Mouse (Mus musculus) liver, embryonic 16.5 days (tissue): ENCODE data around the gene Adamts10. TPM values are rescaled to one million over a fixed set of nuclear protein-coding genes. Genes with fewer than 3 reads are reported as not detected.

ENCODE experiments used
- ATAC-seq: fragments of 200-750 bp; cut with Nextera tagmentation; 2 replicates; pipeline ENCODE4 v1.8.0; 2017; ENCODE audit warnings: low read depth, mild to moderate bottlenecking, moderate number of reproducible peaks, moderate library complexity
- H3K27ac ChIP-seq: fragments of 300-500 bp; sonication (generic); 2 replicates; pipeline ENCODE4 v1.5.1; 2014; ENCODE audit warnings: mild to moderate bottlenecking, low read length
- H3K27me3 ChIP-seq: fragments of 300-500 bp; sonication (generic); 2 replicates; pipeline ENCODE4 v1.6.1; 2014; ENCODE audit warnings: low read depth, low read length, mixed read lengths; ENCODE audit not compliant: control insufficient read depth, insufficient read depth
- H3K36me3 ChIP-seq: fragments of 300-500 bp; sonication (generic); 2 replicates; pipeline ENCODE4 v1.6.1; 2014; ENCODE audit warnings: mild to moderate bottlenecking; ENCODE audit not compliant: control insufficient read depth, insufficient read depth
- H3K4me1 ChIP-seq: fragments of 300-500 bp; sonication (generic); 2 replicates; pipeline ENCODE4 v1.6.1; 2014; ENCODE audit warnings: low read depth, low read length, mixed read lengths; ENCODE audit not compliant: control insufficient read depth
- H3K4me2 ChIP-seq: fragments of 300-500 bp; sonication (generic); 2 replicates; pipeline ENCODE4 v1.6.1; 2014; ENCODE audit warnings: low read depth, low read length, mixed read lengths
- H3K4me3 ChIP-seq: fragments of 300-500 bp; sonication (generic); 2 replicates; pipeline ENCODE4 v1.5.1; 2014; ENCODE audit warnings: low read depth, mild to moderate bottlenecking, low read length
- H3K9ac ChIP-seq: fragments of 300-500 bp; sonication (generic); 2 replicates; pipeline ENCODE4 v1.6.1; 2014; ENCODE audit warnings: low read depth, low read length
- H3K9me3 ChIP-seq: fragments of 300-500 bp; sonication (generic); replicated peaks from 2 replicates; pipeline ENCODE4 v1.6.1; 2016; ENCODE audit warnings: low read length; ENCODE audit not compliant: control insufficient read depth
- whole genome bisulfite sequencing: fragments of 180-500 bp; shearing (Covaris S2); extraction: QIAGEN DNeasy Blood & Tissue Kit; methylation state at CpG from one replicate; pipeline ENCODE4 v1.1.7; 2014; ENCODE audit not compliant: insufficient replicate concordance; 5-methylcytosine and 5-hydroxymethylcytosine counted together
- polyA plus RNA-seq: library from polyadenylated mRNA; unstranded; fragments of >200 nt; fragmentation: Nextera tagmentation; extraction: Ambion mirVana; gene quantifications from 2 replicates; pipeline ENCODE4 v1.2.1, GENCODE M21; 2015

Adamts10 gene
- polyA plus RNA-seq, 1 experiment from 2014 or later, result 6.6 TPM

DNA sequence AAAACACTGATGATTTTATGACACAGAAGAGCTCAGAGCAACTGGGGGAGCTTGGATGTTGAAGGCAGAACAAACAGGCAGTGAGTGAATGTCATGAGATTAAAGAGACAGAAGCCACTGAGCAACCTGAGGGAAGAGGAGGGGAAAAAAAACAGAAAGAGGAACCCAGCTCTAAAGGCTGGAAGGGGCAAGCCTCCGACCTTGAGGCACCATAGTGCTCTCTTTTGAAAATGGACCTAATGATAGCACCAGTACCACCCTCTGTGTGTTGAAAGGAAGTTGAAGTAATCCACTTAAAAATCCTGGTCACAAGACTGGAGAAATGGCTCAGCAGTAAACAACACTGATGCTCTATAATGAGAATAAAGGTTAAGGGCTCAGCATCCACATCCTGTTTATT, 40.6 kb downstream of the Adamts10 start:
- H3K4me3 ChIP-seq, result no peak overlapping the region
- no peaks in the 10 kb centered on the region for H3K4me1 ChIP-seq
- H3K9ac ChIP-seq, result no peak overlapping the region
- ATAC-seq, result no peak
- no peaks in the 10 kb centered on the region for H3K9me3 ChIP-seq
- no peak overlapping the region for H3K4me2 ChIP-seq
- H3K36me3 ChIP-seq, result no peaks in the 10 kb centered on the region
- peak overlapping the region; percentile 2; the same call in 1 of the 2 replicates for H3K27ac ChIP-seq
- H3K27me3 ChIP-seq, result no peaks in the 10 kb centered on the region
- WGBS, result 12% methylated on average over 1 of the region's 1 CpGs

DNA sequence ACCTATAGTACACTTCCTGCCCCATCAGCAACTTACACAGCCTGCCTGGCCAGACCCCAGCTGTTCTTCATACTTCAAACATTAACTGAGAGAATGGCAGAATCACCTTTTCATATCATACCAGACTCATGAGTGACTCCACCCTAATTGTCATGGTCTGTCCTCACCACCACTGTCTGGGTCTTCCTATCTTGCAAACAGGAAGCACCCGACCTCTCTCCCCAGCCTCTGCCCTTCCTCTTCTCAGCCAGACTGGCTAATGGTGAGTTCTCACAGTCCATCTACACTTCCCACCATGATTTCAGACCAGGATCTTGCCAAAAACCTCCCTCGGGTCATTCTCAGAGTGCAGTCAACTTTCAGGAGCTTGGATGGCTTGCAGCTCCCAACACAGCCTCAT, 42.2 kb downstream of the Adamts10 start:
- 12% methylated on average over 2 of the region's 2 CpGs for WGBS
- H3K27ac ChIP-seq, result 0 out of 2 replicates have a peak overlapping the region, but pooled peaks have one; percentile 4
- no peak for ATAC-seq

DNA sequence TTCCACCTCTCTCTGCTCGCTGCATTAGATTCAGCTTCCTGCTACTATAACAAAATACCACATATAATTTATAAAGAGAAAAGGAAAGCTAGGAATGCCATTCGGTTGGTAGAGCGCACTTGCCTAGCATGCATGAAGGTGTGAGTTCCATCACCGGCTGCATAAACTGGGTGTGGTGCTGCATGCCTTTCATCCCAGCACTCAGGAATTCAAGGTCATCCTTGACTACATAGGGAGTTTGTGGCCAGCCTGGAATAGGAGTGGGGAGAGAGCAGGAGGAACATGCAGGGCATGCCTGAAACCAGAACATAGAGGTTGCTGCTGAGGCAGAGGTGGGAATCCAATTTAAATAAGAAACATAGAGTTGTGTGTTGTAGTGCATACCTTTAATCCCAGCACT, 60.1 kb downstream of the Adamts10 start:
- Histone ChIP-seq H3K9me3 (no peaks in the 10 kb centered on the region), H3K4me2 (no peak overlapping the region), H3K4me1 (no peaks in the 10 kb centered on the region), H3K27me3 (no peaks in the 10 kb centered on the region), H3K9ac (no peak overlapping the region), H3K36me3 (no peaks in the 10 kb centered on the region), H3K27ac (no peak overlapping the region), H3K4me3 (no peak overlapping the region)
- ATAC-seq, result no peak
- WGBS, result 72% methylated on average over 4 of the region's 4 CpGs

More for the DNA sequence above, 42.2 kb downstream of the Adamts10 start:
- Histone ChIP-seq H3K4me1 (no peaks in the 10 kb centered on the region), H3K9me3 (no peaks in the 10 kb centered on the region), H3K4me3 (no peak overlapping the region), H3K27me3 (no peaks in the 10 kb centered on the region), H3K9ac (no peak overlapping the region), H3K4me2 (no peak overlapping the region), H3K36me3 (no peaks in the 10 kb centered on the region)

DNA sequence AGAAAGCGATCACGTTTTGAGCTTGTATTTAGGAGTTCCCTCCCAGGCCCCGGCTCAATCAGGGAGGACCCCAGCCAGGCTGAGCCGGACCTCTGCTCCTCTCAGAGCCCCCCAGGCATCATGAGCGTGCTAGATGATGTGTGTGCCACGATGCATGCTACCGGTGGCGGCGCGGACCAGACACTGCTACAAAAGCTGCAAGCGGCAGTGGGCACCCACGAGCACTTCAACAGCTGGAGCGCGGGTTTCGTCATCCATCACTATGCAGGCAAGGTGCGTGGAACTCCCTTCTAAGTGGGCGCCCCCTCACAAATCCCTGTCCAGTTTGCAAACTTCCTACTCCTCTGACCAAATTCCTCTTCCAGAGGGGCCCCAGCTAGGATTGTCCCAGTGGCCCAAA, 62.0 kb downstream of the Adamts10 start:
- Histone ChIP-seq H3K27ac (no peak overlapping the region), H3K36me3 (no peaks in the 10 kb centered on the region), H3K4me1 (no peaks in the 10 kb centered on the region), H3K9ac (no peak overlapping the region), H3K4me2 (no peak overlapping the region), H3K4me3 (no peak overlapping the region), H3K27me3 (no peaks in the 10 kb centered on the region), H3K9me3 (no peaks in the 10 kb centered on the region)
- WGBS, result 73% methylated on average over 17 of the region's 17 CpGs
- ATAC-seq, result no peak

DNA sequence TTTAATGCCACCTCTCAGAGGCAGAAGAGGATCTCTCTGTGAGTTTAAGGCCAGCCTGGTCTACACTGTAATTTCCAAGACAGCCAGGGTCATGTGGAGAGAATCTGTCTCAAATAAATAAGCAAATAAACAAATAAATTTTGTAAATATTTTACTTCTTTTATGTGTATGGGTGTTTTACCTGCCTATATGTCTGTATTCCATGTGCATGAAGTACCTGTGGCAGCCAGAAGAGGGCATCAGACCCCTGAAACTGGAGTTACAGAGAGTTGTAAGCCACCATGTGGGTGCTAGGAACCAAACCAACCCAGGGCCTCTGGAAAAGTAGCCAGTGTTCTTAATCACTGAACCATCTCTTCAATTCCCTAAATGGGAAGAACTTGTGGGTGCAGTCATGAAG, 73.3 kb downstream of the Adamts10 start:
- Histone ChIP-seq H3K4me1 (no peaks in the 10 kb centered on the region), H3K36me3 (no peaks in the 10 kb centered on the region; the same call in 1 of the 2 replicates), H3K27me3 (no peaks in the 10 kb centered on the region), H3K9ac (no peak overlapping the region), H3K4me3 (no peak overlapping the region), H3K9me3 (0 out of 2 replicates have a peak, but pooled peaks cover 2% of the 10 kb centered on the region), H3K4me2 (no peak overlapping the region), H3K27ac (no peak overlapping the region)
- ATAC-seq, result no peak

DNA sequence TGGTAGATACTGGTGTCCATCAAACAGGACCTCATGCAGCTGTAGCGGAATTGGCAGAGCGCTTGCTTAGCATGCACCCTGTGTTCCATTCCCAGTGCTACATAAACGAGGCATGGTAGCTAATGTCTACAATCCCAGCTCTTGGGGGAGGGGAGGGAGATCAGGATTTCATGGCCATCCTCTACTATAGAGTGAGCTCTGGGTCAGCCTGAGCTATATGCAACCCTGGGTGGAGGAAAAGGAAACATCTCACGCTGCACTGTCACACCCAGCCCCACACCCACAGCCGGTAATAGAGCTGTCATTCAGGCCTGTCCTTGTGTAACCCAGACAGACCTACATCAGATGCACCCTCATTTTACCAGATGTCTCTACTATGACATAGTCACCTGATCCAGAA, 74.5 kb downstream of the Adamts10 start:
- H3K9me3 ChIP-seq, result 0 out of 2 replicates have a peak, but pooled peaks cover 2% of the 10 kb centered on the region
- no peak overlapping the region for H3K27ac ChIP-seq
- H3K4me3 ChIP-seq, result no peak overlapping the region
- 75% methylated on average over 5 of the region's 5 CpGs for WGBS
- no peak overlapping the region for H3K4me2 ChIP-seq
- H3K4me1 ChIP-seq, result no peaks in the 10 kb centered on the region
- H3K27me3 ChIP-seq, result no peaks in the 10 kb centered on the region
- no peak for ATAC-seq
- no peak overlapping the region for H3K9ac ChIP-seq
- no peaks in the 10 kb centered on the region; the same call in 1 of the 2 replicates for H3K36me3 ChIP-seq

DNA sequence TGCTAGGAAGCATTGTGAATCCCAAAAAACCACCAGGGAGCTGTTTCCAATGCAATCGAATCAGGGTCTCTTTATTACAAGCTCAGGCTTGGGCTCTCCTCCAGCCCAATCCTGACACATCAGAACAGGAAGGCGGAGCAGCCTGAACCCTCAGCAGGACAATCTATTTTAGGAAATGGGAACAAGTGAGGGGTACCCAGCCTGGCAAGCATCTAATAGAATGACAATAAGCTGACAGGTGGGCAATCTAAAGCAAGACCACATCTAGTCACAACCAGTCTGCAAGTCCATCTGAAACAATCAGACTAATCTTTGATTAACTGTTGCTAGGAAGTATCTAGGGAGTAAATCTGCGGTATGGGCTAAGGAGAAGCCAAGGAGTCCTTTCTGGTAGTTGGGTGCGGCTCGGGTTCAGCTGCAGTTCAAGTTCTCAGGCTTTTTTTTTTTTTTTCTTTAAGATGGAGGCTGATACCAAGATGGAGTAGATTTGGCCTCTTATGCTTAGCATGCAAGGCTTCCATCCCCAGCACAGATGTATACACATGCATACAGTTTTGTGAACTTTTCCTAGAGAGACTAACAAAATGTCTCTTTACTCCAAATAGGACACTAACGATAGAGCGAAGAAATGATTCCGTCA, 76.0 kb downstream of the Adamts10 start:
- H3K36me3 ChIP-seq, result no peaks in the 10 kb centered on the region; the same call in 1 of the 2 replicates
- no peaks in the 10 kb centered on the region for H3K4me1 ChIP-seq
- 0 out of 2 replicates have a peak, but pooled peaks cover 2% of the 10 kb centered on the region for H3K9me3 ChIP-seq
- H3K9ac ChIP-seq, result no peak overlapping the region
- WGBS, result 74% methylated on average over 8 of the region's 8 CpGs
- H3K4me3 ChIP-seq, result no peak overlapping the region
- no peak overlapping the region for H3K4me2 ChIP-seq
- ATAC-seq, result no peak
- H3K27ac ChIP-seq, result no peak overlapping the region
- no peaks in the 10 kb centered on the region for H3K27me3 ChIP-seq

DNA sequence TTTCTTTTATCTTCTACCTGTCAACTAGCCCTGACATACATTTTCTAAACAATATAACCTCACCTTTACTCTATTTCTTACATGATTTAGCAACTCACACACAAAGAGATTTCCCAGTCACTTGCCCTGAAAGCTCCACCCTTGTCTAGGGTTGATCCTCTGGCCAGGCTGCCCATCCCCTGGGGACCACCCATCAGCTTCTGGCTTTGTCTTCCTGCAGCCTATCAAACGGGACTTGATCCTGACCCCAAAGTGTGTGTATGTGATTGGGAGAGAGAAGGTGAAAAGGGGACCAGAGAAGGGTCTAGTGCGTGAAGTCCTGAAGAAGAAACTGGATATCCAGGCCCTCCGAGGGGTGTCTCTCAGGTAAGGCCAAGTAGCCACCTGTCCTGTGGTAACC, 76.8 kb downstream of the Adamts10 start:
- WGBS, result 64% methylated on average over 3 of the region's 3 CpGs
- no peaks in the 10 kb centered on the region for H3K4me1 ChIP-seq
- no peak overlapping the region for H3K9ac ChIP-seq
- H3K36me3 ChIP-seq, result no peaks in the 10 kb centered on the region; the same call in 1 of the 2 replicates
- H3K4me3 ChIP-seq, result no peak overlapping the region
- ATAC-seq, result no peak
- H3K27me3 ChIP-seq, result no peaks in the 10 kb centered on the region
- no peak overlapping the region for H3K27ac ChIP-seq
- no peak overlapping the region for H3K4me2 ChIP-seq
- H3K9me3 ChIP-seq, result 0 out of 2 replicates have a peak, but pooled peaks cover 2% of the 10 kb centered on the region

DNA sequence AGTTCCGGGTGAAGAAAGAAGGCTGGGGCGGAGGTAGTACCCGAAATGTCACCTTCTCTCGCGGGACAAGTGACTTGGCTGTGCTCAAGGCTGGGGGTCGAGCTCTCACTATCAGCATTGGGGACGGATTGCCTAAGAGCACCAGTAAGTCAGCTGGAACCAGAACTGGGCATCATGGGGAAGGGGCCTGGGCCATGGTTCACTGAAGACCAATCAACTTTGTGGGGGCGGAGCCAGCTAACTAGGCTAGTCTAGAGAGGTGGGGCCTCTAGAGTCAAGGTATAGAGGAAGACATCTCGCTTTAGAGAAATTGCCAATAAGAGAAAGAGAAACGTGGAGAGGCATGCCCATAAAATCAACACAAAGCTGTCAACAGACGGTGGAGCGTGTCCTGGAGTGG, 77.9 kb downstream of the Adamts10 start:
- H3K27me3 ChIP-seq, result no peaks in the 10 kb centered on the region
- 0 out of 2 replicates have a peak, but pooled peaks cover 2% of the 10 kb centered on the region for H3K9me3 ChIP-seq
- 72% methylated on average over 12 of the region's 12 CpGs for WGBS
- no peak overlapping the region for H3K4me3 ChIP-seq
- no peak for ATAC-seq
- H3K4me1 ChIP-seq, result no peaks in the 10 kb centered on the region; the same call in 1 of the 2 replicates
- H3K9ac ChIP-seq, result no peak overlapping the region
- H3K4me2 ChIP-seq, result no peak overlapping the region
- no peaks in the 10 kb centered on the region for H3K36me3 ChIP-seq
- H3K27ac ChIP-seq, result no peak overlapping the region
